Mouse (Mus musculus) cerebellum, adult 9-10 months (tissue): ENCODE results near the gene Mettl7b.
A peak's percentile ranks its signal among the peaks of the same experiment; 100 is the strongest.
"Not testable (repeated sequence)": the region's sequence is repeated elsewhere in the genome, so short reads cannot be mapped to it uniquely, and the experiment has no call there.

ENCODE experiments used
- DNase-seq: peaks from one replicate; pipeline ENCODE4 v3.0.0; 2022

The Mettl7b gene

DNA sequence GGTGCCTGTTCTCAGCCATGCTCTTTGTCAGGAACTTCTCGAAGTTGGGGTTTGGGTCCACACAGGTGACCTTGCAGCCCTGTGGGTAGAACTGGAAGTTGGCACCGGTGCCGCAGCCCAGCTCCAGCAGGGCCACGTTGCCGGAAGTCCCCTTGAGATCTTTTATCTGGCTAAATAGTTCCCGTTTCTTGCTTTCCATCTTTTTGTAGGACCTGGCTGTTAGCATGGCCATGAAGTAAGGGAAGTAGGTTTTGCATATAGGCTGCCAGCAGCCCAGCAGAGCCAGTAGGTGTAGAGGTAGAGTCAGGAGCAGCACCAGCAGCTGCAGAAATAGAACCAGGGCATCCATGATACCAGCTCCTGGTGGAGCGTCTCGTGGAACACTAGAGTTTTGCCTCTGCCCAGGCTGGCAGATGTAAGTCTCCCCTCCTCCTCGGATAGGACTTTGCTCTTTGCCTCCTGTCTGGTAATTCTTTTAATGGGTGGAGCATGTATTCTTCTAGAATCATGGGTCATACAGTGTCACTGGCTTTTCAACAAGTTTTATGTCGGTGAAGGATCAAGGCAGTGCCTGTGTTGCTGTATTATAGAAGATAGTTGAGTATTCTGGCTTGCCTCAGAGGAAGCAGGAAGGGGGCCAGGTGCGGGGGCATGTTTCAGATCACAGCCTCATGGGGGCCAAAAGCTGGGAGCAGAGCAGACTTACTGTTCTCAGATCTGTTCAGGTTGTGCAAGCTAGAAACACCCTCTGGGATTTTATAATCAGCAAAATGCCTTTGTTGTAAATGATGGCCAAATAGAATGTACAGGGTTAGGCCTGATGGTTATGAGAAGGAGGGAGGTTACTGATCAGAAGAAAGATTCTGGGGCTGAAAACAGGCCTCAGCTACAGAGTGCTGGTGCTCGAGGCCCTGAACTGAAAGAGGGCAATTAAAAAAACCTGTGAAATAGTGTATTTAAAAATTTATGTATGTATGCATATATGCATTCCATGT is at the start of gene Mettl7b:
TSS of gene Mettl7b (minus strand) at position 399 of the 995 bp plus-strand sequence.
- DNase-seq: no peak

DNA sequence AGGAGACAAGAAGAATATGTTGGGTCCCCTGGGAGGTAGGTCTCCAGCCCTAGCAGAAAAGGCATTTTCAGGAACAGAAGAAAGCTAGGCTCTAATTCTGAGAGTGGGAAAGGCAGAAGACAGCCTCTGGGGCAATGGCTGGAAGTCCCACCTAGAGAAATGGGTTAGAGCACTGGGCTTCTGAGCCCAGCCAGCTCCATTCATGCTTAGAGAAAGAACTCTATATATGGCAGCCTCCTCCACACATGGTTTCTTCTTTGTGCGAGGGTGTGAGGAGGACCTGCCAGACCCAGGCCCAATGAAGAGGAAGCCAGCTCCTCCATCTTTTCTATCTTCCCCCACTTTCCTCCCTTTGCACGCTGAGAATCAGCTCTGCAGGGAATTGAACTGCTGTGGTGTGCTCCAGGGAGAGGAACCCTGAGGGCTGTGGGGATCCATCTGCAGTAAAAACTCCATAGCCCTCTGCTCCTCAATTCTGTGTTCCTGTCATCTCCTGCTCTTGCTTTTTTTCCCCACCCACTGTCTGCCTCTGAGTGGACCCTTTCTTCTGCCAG is 49.6 kb upstream of the Mettl7b start, which contains the start of gene Olfr763:
TSS of gene Olfr763 (plus strand) at position 504 of the 554 bp plus-strand sequence.
- no peak for DNase-seq

DNA sequence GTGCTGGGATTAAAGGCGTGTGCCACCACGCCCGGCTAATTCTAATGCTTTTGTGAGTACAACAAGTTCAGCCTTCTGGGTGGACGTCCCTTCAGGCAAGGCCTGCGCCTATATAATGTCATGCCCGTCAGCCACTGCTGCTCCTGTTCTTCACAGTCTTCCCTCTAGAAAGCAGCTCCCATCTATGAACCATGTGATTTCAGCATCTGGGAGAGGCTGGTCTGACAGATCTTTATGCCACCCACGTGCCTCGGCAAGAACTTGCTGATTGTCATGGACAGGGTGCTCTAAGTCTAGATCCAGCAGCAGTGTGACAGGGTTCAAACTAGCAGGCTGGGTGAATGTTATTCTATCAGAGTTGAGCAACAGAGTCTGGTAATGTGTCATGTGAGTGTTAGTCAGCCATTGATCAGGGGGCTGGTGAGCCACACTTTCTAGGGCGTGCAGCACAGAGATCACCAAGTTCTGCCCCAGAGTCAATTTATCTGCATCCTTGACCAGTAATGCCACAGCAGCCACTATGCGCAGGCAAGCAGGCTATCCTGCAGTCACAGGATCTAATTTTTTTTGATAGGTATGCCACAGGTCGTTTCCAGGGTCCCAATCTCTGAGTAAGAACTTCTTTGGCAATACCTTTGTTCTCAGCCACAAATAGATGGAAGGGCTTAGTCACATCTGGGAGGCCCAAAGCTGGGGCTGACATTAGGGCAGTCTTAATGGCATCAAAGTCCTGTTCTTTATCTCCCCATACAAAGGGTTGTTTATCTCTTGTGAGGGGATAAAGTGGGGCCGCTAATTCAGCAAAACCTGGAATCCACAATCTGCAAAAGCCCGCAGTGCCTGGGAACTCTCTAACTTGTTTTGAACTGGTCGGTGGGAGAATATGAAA is 43.5 kb upstream of the Mettl7b start:
- no peak for DNase-seq

DNA sequence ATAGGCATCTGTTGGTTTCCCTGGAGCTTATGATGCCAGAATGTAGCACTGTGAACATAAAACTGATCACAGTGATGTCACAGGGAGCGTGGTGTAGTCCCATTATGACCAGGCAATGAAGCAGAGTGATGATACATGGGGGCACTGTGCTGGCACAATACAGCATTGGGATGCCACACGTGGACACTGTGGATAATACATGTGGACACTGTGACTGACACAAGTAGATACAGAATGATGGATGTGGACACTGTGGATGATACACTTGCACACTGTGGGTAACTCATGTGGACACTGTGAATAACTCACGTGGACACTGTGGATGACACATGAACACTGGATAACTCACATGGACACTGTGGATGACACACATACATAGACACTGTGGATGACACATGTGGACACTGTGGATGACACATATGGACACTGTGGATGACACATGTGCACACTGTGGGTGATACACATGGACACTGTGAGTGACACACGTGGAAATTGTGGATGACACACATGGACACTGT is 35.8 kb upstream of the Mettl7b start:
- DNase-seq: no peak

DNA sequence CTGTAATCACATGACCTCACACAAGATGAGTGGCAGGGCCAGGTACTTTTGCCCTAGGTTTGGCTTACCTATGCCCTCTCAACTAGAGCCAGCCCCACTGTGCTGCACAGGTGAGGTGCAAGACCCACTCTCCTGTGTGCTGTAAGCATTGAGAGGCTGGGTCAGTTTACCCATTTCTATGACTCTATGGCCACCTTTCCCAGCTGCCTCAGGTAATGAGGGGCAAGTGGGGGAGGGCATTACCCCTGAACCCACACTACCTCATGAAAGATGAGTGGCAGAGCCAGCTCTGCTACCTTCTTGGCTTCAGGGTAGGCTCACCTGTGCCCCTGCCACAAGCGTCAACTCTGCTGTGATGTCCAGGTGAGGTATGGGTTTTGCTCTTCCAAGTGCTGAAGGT is 35.0 kb upstream of the Mettl7b start:
- no peak for DNase-seq

DNA sequence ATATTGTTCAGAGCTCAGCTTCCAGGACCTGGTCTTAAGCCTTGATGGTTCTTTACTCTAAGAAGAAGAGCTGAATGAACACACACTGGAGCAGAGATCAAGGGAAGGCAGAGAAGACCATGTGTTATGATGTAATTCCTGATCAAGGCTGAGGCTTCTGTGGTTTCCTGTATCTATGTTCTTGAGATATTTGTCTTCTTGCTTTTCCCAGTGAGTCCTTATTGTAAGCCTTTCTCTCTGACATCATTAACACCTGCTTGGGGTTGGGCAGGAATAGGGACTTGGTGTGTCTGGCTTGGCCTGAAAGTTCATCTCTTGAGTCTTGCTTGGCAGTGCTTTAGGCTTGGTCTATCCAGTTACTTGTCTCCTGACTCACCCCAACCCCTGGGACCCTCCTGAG is 30.2 kb upstream of the Mettl7b start:
- DNase-seq: no peak

DNA sequence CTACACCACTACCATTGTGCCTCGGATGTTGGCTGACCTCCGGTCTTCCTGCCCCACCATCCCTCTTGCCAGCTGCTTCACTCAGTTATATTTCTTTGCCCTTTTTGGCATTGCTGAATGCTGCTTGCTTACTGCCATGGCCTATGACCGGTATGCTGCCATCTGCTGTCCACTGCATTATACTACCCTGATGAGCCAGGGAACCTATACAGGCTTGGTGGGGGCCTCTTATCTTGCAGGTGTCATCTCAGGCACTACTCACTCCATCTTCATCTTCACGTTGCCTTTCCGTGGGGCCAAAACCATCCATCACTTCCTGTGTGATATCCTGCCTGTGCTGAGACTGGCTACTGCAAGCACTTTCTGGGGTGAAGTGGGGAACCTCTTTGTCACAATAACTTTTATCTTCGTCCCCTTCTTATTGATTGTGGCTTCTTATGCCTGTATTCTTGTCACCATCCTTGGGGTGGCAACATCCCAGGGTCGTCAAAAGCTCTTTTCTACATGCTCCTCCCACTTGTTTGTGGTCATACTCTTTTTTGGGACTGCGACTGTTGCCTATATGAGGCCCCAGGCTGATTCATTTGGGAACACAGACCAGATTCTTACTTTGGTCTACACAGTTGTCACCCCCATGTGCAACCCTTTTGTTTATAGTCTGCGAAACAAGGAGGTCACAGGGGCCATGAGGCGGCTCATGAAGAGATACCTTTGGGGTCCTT is 29.5 kb upstream of the Mettl7b start:
- DNase-seq: not testable (repeated sequence)

DNA sequence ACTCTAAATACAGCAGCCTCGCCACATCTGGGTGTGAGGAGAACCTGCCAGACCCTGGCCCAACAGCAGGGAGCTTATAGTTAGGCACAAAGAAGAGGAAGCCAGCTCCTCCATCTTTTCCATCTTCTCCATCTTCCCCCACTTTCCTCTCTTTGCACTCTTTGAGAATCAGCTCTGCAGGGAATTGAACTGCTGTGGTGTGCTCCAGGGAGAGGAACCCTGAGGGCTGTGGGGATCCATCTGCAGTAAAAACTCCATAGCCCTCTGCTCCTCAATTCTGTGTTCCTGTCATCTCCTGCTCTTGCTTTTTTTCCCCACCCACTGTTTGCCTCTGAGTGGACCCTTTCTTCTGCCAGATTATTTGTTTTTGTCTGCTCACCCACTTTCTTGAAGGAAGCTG is 28.3 kb upstream of the Mettl7b start, which contains the start of gene Olfr9:
TSS of gene Olfr9 (plus strand) at position 301 of the 400 bp plus-strand sequence.
- not testable (repeated sequence) for DNase-seq

DNA sequence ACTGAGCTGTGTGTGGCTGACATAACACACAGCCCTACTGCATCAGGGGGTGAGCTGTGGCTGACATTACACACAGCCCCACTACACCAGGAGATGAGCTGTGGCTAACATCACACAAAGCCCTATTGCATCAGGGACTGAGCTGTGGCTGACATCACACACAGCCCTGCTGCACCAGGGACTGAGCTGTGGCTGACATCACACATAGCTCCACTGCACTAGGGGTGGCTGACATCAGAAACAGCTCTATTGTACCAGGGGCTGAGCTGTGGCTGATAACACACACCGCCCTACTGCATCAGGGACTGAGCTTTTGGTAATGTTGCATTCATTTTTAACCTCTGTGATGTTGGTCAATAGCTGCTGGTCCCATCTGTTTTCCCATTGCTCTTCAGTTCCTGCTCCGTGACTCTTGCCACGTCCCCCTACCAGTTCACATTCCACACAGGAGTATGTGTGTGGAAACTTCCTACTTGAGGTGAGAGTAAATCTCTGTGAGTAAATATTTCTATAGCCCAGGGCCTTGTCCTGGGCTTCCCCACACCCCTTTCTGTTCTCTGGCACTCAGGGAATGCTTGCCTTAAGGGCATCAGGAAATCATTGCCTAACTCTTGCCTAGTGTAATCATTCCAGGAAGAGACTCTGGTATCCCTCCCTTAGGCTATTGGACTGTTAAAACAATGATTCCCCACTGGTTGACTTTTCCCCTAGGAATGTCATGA is 20.0 kb upstream of the Mettl7b start:
- no peak for DNase-seq

DNA sequence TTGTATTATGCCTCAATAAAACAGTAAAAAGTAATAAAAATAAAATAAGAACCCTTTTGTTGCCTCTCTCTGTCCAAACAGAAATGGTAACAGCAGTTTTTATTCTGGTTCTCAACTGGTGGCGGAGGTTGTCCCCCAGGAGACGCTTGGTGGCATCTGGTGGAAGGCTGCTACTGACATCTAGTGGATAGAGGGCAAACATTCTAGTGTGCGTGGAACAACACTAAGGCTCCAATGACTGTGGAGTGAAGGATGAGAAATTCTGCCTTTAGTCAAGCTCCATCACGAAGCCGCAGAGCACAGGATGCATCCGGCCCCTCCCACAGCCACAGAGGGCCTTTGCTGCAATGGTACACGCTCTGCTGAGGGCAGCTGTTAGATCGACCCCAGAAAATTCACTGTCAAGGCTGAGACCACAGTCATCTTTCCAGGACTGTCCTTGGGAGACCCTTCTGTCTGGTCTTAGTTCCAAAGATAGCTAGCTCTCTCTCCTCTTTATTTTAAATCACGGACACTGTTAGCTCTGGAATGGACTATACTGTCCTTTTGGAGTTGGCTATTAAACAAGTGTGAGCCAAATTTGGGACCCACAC is 16.8 kb upstream of the Mettl7b start:
- DNase-seq: peak; percentile 69

DNA sequence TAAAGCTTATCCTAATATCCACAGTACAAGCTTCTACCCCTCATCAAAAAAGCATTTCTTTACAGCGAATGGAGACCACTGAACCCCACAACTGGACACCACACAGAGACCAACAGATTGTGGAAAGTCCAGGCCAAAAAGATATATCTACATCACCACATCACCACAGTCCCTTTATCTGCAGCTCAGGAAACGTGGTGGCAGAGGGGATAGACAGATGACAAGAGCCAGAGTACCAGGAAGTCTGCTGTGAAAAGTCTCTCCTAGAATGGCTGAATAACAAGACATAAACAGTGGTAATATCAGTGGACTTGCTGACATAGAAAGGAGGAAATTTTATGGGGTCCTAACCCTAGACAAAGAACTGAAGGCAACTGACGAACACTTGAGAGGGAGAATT is 15.6 kb upstream of the Mettl7b start:
- DNase-seq: no peak

DNA sequence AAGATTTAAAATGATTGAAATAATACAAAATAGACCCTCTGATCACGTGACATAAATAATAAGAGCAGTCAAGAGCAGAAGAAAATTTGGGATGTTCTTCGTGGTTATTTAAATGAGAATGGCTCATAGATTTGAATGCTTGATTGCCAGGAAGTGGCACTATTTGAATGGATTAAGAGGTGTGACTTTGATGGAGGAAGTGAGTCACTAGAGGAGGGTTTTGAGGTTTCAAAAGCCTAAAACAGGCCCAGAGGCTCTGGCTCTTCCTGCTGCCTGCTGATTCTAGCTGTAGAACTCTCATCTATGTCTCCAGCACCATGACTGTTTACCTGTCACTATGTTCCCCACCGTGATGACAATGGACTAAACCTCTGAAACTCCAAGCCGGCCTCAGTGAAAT is 12.1 kb upstream of the Mettl7b start:
- no peak for DNase-seq

DNA sequence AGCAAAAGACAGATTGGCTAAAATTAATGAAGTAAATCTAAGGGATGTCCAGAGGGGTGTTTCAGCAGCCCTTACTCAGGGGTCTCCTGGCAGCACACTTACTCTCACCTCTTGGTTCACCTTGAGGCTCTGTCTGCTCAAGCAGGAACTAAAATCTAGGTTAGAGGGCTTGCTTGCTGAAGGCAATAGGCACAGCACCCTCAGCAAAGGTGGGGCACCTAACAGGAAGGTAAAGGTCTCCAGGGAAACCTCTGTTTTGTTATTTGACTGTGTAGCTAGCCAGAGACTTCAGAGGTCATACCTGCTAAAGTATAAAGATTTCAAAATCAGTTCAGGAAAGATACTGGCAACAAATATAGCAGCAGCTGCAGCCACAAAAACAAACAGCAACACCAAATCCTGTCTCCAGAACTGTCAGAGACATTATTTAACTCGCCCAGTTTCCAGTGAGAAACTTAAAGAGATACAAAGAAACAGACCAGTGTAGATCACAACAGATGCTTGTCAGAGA is 10.0 kb upstream of the Mettl7b start:
- no peak for DNase-seq

DNA sequence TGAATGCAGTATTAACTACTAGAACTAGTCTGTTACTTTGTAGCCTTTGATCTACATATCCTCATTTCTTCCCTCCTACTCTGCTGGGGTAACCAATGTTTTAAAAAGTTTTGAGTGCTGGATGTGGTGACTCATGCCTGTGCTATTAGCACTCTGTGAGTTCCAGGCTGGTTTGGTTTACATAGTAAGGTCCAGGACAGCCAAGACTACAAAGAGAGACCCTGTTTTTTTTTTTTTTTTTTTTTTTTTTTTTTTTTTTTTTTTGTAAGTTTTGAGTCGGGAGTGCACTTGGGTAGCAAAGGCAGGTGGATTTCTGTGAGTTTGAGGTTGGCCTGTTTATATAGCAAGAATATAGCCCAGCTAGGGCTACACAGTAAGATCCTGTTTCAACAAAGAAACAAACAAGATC is 7.6 kb upstream of the Mettl7b start:
- no peak for DNase-seq

DNA sequence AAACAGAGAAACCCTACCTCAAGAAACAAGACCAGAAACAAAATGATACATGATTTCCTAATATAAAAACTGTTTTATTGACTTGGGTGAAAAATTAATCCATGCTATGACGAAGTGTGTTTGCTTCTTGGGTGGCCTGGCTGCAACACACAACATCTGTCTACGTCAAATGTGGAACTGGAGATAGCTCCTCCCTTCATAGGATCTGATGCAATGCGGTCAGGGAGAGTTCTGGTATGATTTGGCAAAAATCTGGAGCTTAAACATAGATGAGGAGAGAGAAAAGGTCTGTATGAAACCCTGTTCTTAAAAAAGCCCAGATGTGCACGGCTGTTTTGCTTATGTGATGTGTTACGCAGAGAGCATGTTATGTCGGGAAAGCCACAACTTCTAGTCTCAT is 5.1 kb upstream of the Mettl7b start:
- no peak for DNase-seq

DNA sequence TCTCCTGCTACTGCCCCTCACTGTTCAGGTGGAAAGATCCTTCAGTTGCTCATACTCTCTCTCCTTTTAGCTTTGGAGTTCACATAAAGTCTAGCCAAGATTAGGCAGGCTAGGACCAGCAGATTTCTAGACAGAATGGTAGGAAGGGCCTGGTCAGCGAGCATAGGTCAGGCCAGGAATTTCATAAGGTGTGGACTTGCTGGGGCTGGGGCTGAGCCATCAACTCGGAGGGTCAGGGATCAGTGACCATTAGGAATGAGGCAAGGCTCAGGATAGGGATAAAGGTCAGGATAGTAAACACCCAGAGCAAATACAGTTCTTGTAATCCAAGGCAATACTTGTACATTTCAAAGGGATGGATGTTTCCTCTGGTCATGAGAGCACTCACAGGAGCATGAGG is 4.2 kb upstream of the Mettl7b start:
- no peak for DNase-seq

DNA sequence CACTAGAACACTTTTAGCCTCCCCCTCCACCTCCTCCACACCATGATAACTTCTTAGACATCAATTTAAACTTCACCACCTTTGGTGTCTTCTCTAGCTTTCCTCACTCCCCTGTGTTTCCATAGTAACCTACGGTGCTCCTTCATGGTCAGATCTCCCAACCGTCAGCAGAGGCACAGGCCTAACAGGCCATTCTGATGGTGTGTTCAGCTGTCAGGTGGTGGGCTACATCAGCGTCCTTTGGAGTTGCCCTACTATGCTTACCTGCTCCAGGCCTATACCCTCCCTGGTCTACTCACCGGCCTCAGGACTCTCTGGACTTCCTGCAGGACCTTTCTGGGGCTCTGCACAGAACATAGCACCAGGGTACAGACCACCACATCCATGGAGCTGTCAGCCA is 646 bp downstream of the Mettl7b start:
- no peak for DNase-seq

DNA sequence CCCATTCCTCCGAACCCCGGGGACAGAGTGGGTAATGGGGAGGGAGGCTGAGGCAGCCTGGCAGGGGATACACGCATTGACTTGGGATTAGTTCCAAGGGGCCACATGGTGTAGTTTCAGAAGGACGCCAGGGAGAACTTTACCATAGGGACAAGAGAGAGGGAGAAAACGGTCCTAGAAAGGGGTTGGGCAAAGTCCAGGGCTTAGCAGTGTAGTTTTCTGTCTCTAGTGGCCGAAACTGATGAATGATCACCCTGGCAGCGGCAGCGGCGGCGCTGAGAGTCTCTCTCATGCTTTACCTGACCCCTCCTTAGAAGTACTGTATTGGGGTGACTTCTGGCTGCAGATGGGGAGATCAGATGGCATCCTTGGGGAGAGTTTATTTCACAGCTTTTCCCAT is 2.4 kb downstream of the Mettl7b start:
- no peak for DNase-seq

DNA sequence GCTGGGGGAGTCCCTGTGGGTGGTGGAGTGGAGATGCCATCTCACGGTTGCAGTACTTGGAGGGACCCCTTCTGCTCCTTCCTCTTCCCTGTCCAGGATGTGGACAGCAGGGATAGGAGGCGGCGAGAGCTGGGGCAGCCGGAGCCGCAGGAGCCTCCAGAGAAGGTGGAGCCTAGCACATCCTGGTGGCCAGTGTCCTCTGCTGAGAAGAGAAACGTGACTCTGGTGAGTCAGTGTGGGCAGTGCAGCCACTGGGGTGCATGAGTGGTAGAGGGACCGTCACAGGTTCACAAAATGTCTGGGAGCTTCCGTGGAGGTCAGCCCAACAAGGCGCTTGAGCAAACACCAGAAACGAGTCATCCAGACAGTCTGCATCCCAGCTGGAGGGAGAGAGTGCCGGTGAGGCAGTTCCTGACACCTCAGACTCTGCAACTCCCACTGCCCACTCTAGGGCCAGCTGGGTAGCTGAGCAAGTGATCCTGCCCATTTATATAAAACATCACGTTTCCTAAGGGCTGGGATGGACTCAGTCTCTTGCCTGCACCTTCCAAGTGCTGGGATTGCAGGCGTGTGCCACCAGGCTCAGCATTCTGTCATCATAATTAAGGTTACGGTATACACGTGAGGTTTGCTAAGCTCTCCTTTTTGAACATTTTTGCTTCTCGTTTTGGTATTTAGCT is 10.4 kb downstream of the Mettl7b start:
- DNase-seq: no peak

DNA sequence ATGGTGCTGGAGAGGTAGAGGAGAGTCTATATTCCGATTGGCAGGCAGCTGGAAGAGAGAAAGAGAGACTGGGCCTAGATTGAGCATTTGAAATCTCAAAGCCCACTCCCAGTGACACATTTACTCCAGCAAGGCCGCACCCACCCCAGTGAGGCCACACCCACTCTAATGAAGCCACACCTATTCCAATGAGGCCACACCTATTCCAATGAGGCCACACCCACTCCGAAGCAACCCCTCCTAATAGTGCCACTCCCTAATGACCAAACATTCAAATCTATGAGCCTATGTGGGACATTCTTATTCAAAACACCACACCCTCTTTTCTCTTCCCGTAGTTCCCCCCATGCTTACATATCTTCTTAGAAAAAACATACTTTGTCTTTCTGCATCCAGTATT is 13.3 kb downstream of the Mettl7b start:
- DNase-seq: no peak
